Mouse (Mus musculus): ENCODE results near the gene Tbc1d15. TPM values are rescaled to one million over a fixed set of nuclear protein-coding genes. Genes with fewer than 3 reads are reported as not detected.

The Tbc1d15 gene
- polyA plus RNA-seq, 1 experiment: 35.4 TPM

DNA sequence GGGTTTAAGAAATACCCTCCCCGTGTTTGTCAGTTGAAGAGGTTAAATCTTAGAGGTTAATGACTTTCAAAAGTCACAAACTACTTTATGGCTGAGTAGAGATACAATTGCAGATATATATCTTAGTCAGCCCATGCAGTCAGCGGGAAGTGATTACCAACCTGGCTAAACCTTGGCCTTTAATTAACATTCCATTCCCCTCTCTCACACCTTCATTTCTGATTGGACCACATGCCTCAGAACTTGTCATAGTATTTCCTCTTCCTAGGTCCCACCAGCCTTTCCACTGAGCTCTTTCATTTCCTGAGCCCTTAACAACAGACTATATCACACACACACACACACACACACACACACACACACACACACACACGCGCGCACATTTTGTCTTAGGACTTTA is 4.9 kb upstream of the Tbc1d15 start:
- Histone ChIP-seq H3K4me1 (ENCODE audit: control insufficient read depth, insufficient read depth, low read length) (no peaks in the 10 kb centered on the region), H3K4me3 (replicated peaks; ENCODE audit: control insufficient read depth, low read depth, low read length) (no peak overlapping the region), H3K27ac (ENCODE audit: control insufficient read depth, insufficient read depth, low read depth, low read length, poor library complexity) (no peak overlapping the region)
- 73% methylated on average over 5 of the region's 5 CpGs for WGBS
- no peak for TF ChIP-seq CTCF (IDR thresholded peaks at IDR 0.05; ENCODE audit: control insufficient read depth, insufficient read depth, low read length)
- no peak for TF ChIP-seq POLR2A (IDR thresholded peaks at IDR 0.05; ENCODE audit: borderline replicate concordance, control insufficient read depth, low read depth, low read length)

DNA sequence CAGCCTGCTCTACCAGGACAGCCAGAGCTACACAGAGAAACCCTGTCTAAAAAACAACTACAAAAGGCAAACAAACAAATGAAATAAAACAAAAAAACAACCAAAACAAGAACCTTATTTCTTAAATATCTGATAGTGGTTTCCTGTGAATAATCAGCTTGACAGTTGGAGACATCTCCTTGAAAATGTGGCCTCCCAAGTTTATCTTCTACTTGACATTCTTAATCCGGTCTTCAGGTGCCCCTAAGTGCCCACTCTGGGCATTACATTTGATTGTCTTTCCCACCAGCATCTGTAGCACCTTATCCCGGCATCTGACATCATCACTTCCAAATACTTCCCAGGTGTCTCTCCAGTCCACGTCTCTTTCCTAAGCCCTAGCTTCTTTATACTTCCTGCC is 2.3 kb upstream of the Tbc1d15 start:
- 53% methylated on average over 3 of the region's 3 CpGs for WGBS

DNA sequence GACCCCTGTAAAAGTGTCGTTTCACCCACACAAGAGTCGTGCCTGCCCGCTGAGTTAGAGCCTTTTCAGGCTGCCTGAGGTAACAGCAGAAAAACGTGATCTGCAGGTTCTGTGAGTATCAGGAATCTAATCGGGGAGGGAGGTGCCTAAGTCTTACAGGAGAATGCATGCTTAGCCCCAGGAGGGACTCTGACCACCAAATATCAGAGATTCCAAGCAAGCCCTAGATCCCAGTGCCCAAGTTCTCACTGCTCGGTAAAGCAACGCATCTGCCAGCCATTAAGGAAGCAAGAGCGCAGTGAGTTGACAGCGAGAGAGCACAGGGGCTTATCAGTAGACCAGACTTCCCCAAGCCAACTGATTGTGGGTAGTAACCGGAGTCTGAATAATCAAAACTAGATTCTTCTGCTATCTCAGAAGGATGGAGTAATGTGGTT is 1.1 kb upstream of the Tbc1d15 start:
- Histone ChIP-seq H3K4me3 (replicated peaks; ENCODE audit: control insufficient read depth, low read depth, low read length) (peak overlapping the region; percentile 48), H3K4me1 (ENCODE audit: control insufficient read depth, insufficient read depth, low read length) (no peaks in the 10 kb centered on the region), H3K27ac (ENCODE audit: control insufficient read depth, insufficient read depth, low read depth, low read length, poor library complexity) (peak overlapping the region; percentile 13; the same call in 1 of the 2 replicates)
- TF ChIP-seq POLR2A (IDR thresholded peaks at IDR 0.05; ENCODE audit: borderline replicate concordance, control insufficient read depth, low read depth, low read length) (no peak), CTCF (IDR thresholded peaks at IDR 0.05; ENCODE audit: control insufficient read depth, insufficient read depth, low read length) (no peak)
- WGBS: 1% methylated on average over 10 of the region's 10 CpGs

More for the DNA sequence above, 2.3 kb upstream of the Tbc1d15 start:
- TF ChIP-seq POLR2A (IDR thresholded peaks at IDR 0.05; ENCODE audit: borderline replicate concordance, control insufficient read depth, low read depth, low read length) (no peak), CTCF (IDR thresholded peaks at IDR 0.05; ENCODE audit: control insufficient read depth, insufficient read depth, low read length) (no peak)
- no peak overlapping the region for H3K4me3 ChIP-seq (replicated peaks; ENCODE audit: control insufficient read depth, low read depth, low read length)
- no peak overlapping the region for H3K27ac ChIP-seq (ENCODE audit: control insufficient read depth, insufficient read depth, low read depth, low read length, poor library complexity)
- no peaks in the 10 kb centered on the region for H3K4me1 ChIP-seq (ENCODE audit: control insufficient read depth, insufficient read depth, low read length)

DNA sequence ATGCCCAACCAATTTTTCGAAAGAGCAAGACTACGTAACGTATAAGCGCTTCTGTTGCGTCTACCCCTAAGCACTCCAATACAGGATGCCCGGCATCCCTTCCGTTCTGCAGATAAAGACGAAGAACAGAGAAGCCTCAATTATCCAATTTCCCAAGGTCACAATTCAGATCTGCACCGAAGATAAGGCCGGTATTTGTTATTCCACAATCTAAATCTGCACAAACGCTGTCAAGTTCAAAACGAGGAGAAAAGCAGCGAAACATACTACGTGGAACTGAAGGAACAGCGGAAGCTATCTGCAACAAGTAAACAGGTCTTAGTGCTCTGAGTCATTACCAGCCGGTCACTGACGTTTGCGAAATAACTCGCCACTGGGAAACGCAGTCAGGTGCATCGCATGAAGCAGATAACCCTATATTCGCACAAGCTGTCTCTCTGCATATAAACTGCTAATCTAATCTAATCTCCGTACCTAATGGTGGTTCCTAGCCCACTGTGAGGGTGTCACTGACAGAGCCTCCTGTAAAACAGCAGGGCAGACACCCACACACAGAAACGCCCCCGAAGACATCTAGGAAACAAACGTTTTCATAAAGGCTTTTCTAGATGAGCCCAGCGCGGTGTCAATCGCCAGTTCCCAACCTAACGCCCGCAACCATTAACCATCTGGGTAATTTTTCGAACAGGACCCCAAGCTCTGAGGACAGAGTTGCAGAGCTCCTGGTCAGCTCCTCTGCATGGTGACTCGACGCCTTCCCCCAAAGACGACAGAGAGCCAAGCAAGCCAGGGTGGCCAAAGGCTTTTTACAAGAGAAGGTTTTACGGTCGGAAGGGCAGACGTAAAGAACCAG is 806 bp downstream of the Tbc1d15 start:
- peak overlapping the region; percentile 84 for H3K27ac ChIP-seq (ENCODE audit: control insufficient read depth, insufficient read depth, low read depth, low read length, poor library complexity)
- WGBS: 7% methylated on average over 37 of the region's 38 CpGs
- TF ChIP-seq POLR2A (IDR thresholded peaks at IDR 0.05; ENCODE audit: borderline replicate concordance, control insufficient read depth, low read depth, low read length): no peak
- no peak for TF ChIP-seq CTCF (IDR thresholded peaks at IDR 0.05; ENCODE audit: control insufficient read depth, insufficient read depth, low read length)
- H3K4me3 ChIP-seq (replicated peaks; ENCODE audit: control insufficient read depth, low read depth, low read length): peak overlapping the region; percentile 85
- no peaks in the 10 kb centered on the region for H3K4me1 ChIP-seq (ENCODE audit: control insufficient read depth, insufficient read depth, low read length)

DNA sequence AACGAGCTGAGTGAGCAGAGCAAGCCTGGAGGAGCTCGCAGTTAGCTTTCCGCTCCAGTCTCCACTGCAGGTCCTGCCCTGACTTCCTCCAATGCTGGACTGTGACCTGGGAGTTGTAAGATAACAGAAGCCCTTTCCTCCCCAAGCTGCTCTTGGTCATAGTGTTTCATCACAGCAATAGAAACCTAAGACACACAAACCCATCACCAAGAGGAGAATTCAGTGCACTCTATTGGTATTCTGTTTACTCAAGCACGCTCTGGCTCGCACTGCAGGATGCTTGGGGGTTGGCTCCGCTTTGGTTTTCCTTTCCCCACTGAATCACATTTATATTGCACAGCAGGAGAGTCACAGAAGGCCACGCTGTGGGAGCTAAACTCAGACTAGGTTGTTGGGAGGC is 3.2 kb downstream of the Tbc1d15 start:
- 14% methylated on average over 7 of the region's 7 CpGs for WGBS
- H3K4me3 ChIP-seq (replicated peaks; ENCODE audit: control insufficient read depth, low read depth, low read length): no peak overlapping the region
- H3K27ac ChIP-seq (ENCODE audit: control insufficient read depth, insufficient read depth, low read depth, low read length, poor library complexity): no peak overlapping the region
- TF ChIP-seq POLR2A (IDR thresholded peaks at IDR 0.05; ENCODE audit: borderline replicate concordance, control insufficient read depth, low read depth, low read length): no peak
- H3K4me1 ChIP-seq (ENCODE audit: control insufficient read depth, insufficient read depth, low read length): no peaks in the 10 kb centered on the region; the same call in 1 of the 2 replicates

DNA sequence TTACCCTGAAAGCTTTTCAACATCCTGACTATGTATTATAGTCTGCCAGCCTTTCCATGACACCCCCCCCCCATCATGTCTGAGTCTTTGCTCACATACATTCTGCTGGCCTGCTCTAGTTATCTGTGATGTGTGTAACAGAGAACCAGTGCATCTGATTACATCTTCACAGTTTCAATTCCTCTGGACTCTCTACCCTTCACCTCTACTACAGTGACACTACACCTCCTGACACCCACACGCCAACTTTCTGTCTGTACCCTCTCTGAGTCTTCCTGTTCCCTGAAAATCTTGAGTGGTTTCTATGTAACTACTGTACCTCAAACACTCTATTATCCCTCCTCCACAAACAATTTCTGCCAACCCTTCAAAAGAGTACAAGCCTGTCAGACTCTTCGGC is 5.8 kb downstream of the Tbc1d15 start:
- no peak for TF ChIP-seq POLR2A (IDR thresholded peaks at IDR 0.05; ENCODE audit: borderline replicate concordance, control insufficient read depth, low read depth, low read length)
- no peak for TF ChIP-seq CTCF (IDR thresholded peaks at IDR 0.05; ENCODE audit: control insufficient read depth, insufficient read depth, low read length)
- WGBS: 68% methylated on average over 2 of the region's 2 CpGs
- H3K27ac ChIP-seq (ENCODE audit: control insufficient read depth, insufficient read depth, low read depth, low read length, poor library complexity): no peak overlapping the region
- H3K4me3 ChIP-seq (replicated peaks; ENCODE audit: control insufficient read depth, low read depth, low read length): no peak overlapping the region
- peaks cover 3% of the 10 kb centered on the region for H3K4me1 ChIP-seq (ENCODE audit: control insufficient read depth, insufficient read depth, low read length)

DNA sequence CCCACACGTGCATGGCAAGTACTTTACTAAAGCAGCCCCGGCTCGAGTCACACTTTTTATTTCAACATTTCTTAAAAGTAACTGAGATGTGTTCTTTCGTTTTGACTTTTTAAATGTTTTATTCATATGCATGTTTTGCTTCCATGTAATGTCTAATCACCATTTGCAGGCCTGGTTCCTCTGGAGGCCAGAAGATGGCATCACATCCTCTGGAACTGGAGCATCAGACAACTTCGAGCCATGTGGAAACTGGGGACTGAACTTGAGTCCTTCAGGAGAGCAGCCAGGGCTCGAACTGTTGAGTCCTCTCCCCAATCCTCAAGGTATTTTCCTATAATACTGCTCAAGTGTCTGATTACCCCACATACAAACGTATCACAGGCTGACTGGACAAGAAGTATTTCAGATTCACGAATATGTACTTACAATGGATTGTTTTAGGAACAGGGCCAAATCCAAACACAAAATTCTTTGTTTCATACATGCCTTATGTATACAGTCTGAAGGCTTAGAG is 10.1 kb downstream of the Tbc1d15 start:
- Histone ChIP-seq H3K4me3 (replicated peaks; ENCODE audit: control insufficient read depth, low read depth, low read length) (no peak overlapping the region), H3K4me1 (ENCODE audit: control insufficient read depth, insufficient read depth, low read length) (peaks cover 5% of the 10 kb centered on the region), H3K27ac (ENCODE audit: control insufficient read depth, insufficient read depth, low read depth, low read length, poor library complexity) (no peak overlapping the region)
- whole genome bisulfite sequencing: 59% methylated on average over 8 of the region's 8 CpGs
- TF ChIP-seq CTCF (IDR thresholded peaks at IDR 0.05; ENCODE audit: control insufficient read depth, insufficient read depth, low read length) (peak; percentile 34; the same call in 1 of the 2 replicates), POLR2A (IDR thresholded peaks at IDR 0.05; ENCODE audit: borderline replicate concordance, control insufficient read depth, low read depth, low read length) (no peak)

DNA sequence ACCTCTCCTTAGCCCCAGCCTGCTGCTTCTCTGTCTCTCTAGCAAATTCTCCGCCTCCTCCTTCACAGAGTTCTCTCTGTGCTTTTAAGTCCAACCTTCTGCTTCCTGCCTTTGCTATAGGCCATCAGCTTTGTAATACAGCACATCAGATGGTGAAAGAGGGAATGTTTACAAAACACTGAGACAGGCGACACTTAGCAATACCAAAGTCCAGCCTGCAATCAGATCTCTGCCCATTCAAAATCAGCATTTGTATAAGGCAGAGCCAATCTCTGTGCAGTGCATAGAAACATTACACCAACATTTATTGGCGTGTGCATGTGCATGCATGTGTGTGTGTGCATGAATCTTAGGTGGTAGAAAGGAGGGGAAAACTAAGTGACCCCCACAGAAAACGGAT is 13.3 kb downstream of the Tbc1d15 start:
- 68% methylated on average over 4 of the region's 4 CpGs for WGBS
- TF ChIP-seq CTCF (IDR thresholded peaks at IDR 0.05; ENCODE audit: control insufficient read depth, insufficient read depth, low read length) (no peak), POLR2A (IDR thresholded peaks at IDR 0.05; ENCODE audit: borderline replicate concordance, control insufficient read depth, low read depth, low read length) (no peak)

More for the DNA sequence above, 13.3 kb downstream of the Tbc1d15 start:
- peaks cover 5% of the 10 kb centered on the region for H3K4me1 ChIP-seq (ENCODE audit: control insufficient read depth, insufficient read depth, low read length)
- H3K4me3 ChIP-seq (replicated peaks; ENCODE audit: control insufficient read depth, low read depth, low read length): no peak overlapping the region
- no peak overlapping the region for H3K27ac ChIP-seq (ENCODE audit: control insufficient read depth, insufficient read depth, low read depth, low read length, poor library complexity)

All from bone marrow, adult 2 months (tissue).